Comparison of ENCODE assay signal across 8 mouse cellular contexts in the genomic region with DNA sequence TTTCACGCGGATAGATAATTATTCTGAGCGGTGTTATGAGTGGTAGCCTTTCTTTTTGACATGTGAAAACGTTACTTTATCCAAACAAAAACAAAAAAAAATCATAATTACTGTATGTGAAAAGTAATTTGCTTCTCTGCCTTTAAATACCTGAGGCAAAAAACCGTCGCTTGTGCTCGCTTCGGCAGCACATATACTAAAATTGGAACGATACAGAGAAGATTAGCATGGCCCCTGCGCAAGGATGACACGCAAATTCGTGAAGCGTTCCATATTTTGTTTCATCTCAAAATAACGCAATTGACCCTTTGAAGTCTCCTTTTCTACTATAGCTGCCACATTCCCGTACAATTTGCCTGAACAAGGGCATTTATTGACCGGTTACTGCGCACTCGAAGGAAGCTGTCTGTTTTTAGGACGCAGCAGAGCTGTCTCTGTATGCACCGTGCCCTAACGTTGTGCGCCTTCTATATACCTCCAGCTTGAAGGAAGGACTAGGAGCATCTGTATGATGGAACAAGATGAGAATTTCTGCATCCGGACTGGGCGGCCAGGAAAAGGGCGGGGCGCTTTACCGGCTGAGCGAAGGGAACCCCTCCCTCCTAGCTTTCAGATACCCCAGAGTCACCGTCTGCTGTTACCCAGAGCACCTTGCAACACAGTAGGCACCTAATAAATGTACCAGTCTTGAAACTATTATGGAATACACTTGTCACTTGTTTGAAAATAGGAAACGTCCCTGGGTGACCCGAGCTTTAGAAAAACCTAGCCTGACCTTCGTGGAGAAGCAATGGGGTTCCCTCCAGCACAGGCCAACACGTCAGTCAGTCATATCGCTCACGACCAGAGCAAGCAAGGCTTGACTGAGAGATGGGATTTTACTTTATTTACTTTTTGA. TPM values are rescaled to one million over a fixed set of nuclear protein-coding genes. Genes with fewer than 3 reads are reported as not detected.
DNase-seq lines count a peak whose midpoint lies in the region; ATAC-seq and TF ChIP-seq lines count a peak whose summit lies in the region.

No protein-coding gene starts in this region.

- TF ChIP-seq CTCF in ES-Bruce4 (IDR thresholded peaks at IDR 0.05; ENCODE audit: low read depth, low read length), result no peak

- TF ChIP-seq EP300 in ES-Bruce4 (IDR thresholded peaks at IDR 0.05; ENCODE audit: insufficient read depth, low read depth, low read length), result no peak

- no peak for TF ChIP-seq POLR2A in ES-Bruce4 (IDR thresholded peaks at IDR 0.05; ENCODE audit: insufficient read depth, low read length)

- H3K27me3 ChIP-seq in ES-Bruce4 (ENCODE audit: control insufficient read depth, insufficient read depth, low read length, poor library complexity, severe bottlenecking), result no peaks in the 10 kb centered on the region
- H3K27me3 ChIP-seq in forebrain, embryonic 15.5 days, result peaks cover 36% of the 10 kb centered on the region
- peaks cover 46% of the 10 kb centered on the region for H3K27me3 ChIP-seq in hindbrain, embryonic 10.5 days (ENCODE audit: insufficient read depth, poor library complexity, severe bottlenecking)
- H3K27me3 ChIP-seq in lung, embryonic 15.5 days, result no peaks in the 10 kb centered on the region

- H3K9me3 ChIP-seq in ES-Bruce4 (replicated peaks; ENCODE audit: control insufficient read depth, insufficient read depth, low read length, poor library complexity, severe bottlenecking), result no peaks in the 10 kb centered on the region
- no peaks in the 10 kb centered on the region for H3K9me3 ChIP-seq in forebrain, embryonic 15.5 days
- no peaks in the 10 kb centered on the region for H3K9me3 ChIP-seq in hindbrain, embryonic 10.5 days
- H3K9me3 ChIP-seq in lung, embryonic 15.5 days, result no peaks in the 10 kb centered on the region

- H3K27ac ChIP-seq in ES-Bruce4 (ENCODE audit: insufficient read depth, low read length), result peak overlapping the region; percentile 84
- peak overlapping the region; percentile 97 for H3K27ac ChIP-seq in forebrain, embryonic 15.5 days (replicated peaks)
- H3K27ac ChIP-seq in hindbrain, embryonic 10.5 days, result peak overlapping the region; percentile 93
- peak overlapping the region; percentile 99 for H3K27ac ChIP-seq in lung, embryonic 15.5 days

- H3K4me3 ChIP-seq in ES-Bruce4 (ENCODE audit: low read depth, low read length), result peak overlapping the region; percentile 97
- peak overlapping the region; percentile 80 for H3K4me3 ChIP-seq in forebrain, embryonic 15.5 days
- peak overlapping the region; percentile 78 for H3K4me3 ChIP-seq in hindbrain, embryonic 10.5 days
- peak overlapping the region; percentile 86 for H3K4me3 ChIP-seq in lung, embryonic 15.5 days

- DNase-seq in c-Kit-positive CD71-positive TER-119-positive erythroid progenitor cells, embryonic 14.5 days (ENCODE audit: low spot score), result peak; percentile 75
- DNase-seq in hindbrain, embryonic 10.5 days (ENCODE audit: low spot score), result peak; percentile 60
- DNase-seq in layer of hippocampus, adult 9-11 months, result peak; percentile 69
- peak; percentile 57 for DNase-seq in retina, adult 2 months (ENCODE audit: low read depth, low spot score)
- peak; percentile 75 to 85 for DNase-seq in thymus, postnatal 36 days

- H3K4me2 ChIP-seq in forebrain, embryonic 15.5 days (replicated peaks), result peak overlapping the region; percentile 92
- H3K4me2 ChIP-seq in lung, embryonic 15.5 days, result peak overlapping the region; percentile 91

- H3K36me3 ChIP-seq in ES-Bruce4 (ENCODE audit: control insufficient read depth, insufficient read depth, low read length, poor library complexity, severe bottlenecking), result no peaks in the 10 kb centered on the region
- no peaks in the 10 kb centered on the region for H3K36me3 ChIP-seq in forebrain, embryonic 15.5 days
- peaks cover 14% of the 10 kb centered on the region for H3K36me3 ChIP-seq in hindbrain, embryonic 10.5 days
- no peaks in the 10 kb centered on the region for H3K36me3 ChIP-seq in lung, embryonic 15.5 days

- peaks cover 5% of the 10 kb centered on the region for H3K4me1 ChIP-seq in ES-Bruce4 (ENCODE audit: control insufficient read depth, insufficient read depth, low read length)
- peaks cover 58% of the 10 kb centered on the region for H3K4me1 ChIP-seq in forebrain, embryonic 15.5 days
- peaks cover 74% of the 10 kb centered on the region for H3K4me1 ChIP-seq in hindbrain, embryonic 10.5 days (replicated peaks)
- peaks cover 58% of the 10 kb centered on the region for H3K4me1 ChIP-seq in lung, embryonic 15.5 days

- H3K9ac ChIP-seq in ES-Bruce4 (ENCODE audit: low read depth, poor library complexity, severe bottlenecking), result peak overlapping the region; percentile 83
- H3K9ac ChIP-seq in forebrain, embryonic 15.5 days (replicated peaks), result peak overlapping the region; percentile 91
- H3K9ac ChIP-seq in lung, embryonic 15.5 days, result peak overlapping the region; percentile 41

- WGBS in forebrain, embryonic 15.5 days, result 3% methylated on average over 35 of the region's 35 CpGs
- WGBS in hindbrain, embryonic 10.5 days, result 5% methylated on average over 35 of the region's 35 CpGs
- 2% methylated on average over 35 of the region's 35 CpGs for WGBS in lung, embryonic 15.5 days

- ATAC-seq in forebrain, embryonic 15.5 days (replicated peaks), result no peak
- ATAC-seq in lung, embryonic 15.5 days (ENCODE audit: borderline replicate concordance, extremely low read depth, low FRiP score, low TSS enrichment), result no peak

RNA-seq across cellular contexts. Expression of gene Tmem259, which starts 1.5 kb away (rescaled TPM):
- polyA plus RNA-seq in ES-Bruce4 (2011; ENCODE audit: insufficient read depth, insufficient read length, low read depth, missing spikeins), result 54.6 and 61.1 TPM in 2 replicates
- polyA plus RNA-seq in forebrain, embryonic 15.5 days (2015; fragmentation: Nextera tagmentation; extraction: Ambion mirVana), result 21.7 and 23.1 TPM in 2 replicates
- 11.8 and 13.1 TPM in 2 replicates for polyA plus RNA-seq in hindbrain, embryonic 10.5 days (2016; fragmentation: Nextera tagmentation; extraction: Ambion mirVana)
- 20.2 and 20.5 TPM in 2 replicates for polyA plus RNA-seq in lung, embryonic 15.5 days (2015; fragmentation: Nextera tagmentation; extraction: Ambion mirVana)

RNA-seq across cellular contexts. Expression of gene Cnn2, which starts 2.8 kb away (rescaled TPM):
- 156 and 164 TPM in 2 replicates for polyA plus RNA-seq in ES-Bruce4 (2011; ENCODE audit: insufficient read depth, insufficient read length, low read depth, missing spikeins)
- polyA plus RNA-seq in forebrain, embryonic 15.5 days (2015; fragmentation: Nextera tagmentation; extraction: Ambion mirVana), result 26.7 and 29.1 TPM in 2 replicates
- 201 and 223 TPM in 2 replicates for polyA plus RNA-seq in hindbrain, embryonic 10.5 days (2016; fragmentation: Nextera tagmentation; extraction: Ambion mirVana)
- 367 and 375 TPM in 2 replicates for polyA plus RNA-seq in lung, embryonic 15.5 days (2015; fragmentation: Nextera tagmentation; extraction: Ambion mirVana)

RNA-seq across cellular contexts. Expression of gene Abca7, which starts 10.7 kb away (rescaled TPM):
- 10.6 and 11.0 TPM in 2 replicates for polyA plus RNA-seq in ES-Bruce4 (2011; ENCODE audit: insufficient read depth, insufficient read length, low read depth, missing spikeins)
- 3.7 and 4.1 TPM in 2 replicates for polyA plus RNA-seq in forebrain, embryonic 15.5 days (2015; fragmentation: Nextera tagmentation; extraction: Ambion mirVana)
- polyA plus RNA-seq in hindbrain, embryonic 10.5 days (2016; fragmentation: Nextera tagmentation; extraction: Ambion mirVana), result 4.4 and 6.0 TPM in 2 replicates
- 3.5 and 4.3 TPM in 2 replicates for polyA plus RNA-seq in lung, embryonic 15.5 days (2015; fragmentation: Nextera tagmentation; extraction: Ambion mirVana)

RNA-seq across cellular contexts. Expression of gene Grin3b, which starts 15.1 kb away (rescaled TPM):
- polyA plus RNA-seq in ES-Bruce4 (2011; ENCODE audit: insufficient read depth, insufficient read length, low read depth, missing spikeins), result not detected in 2 replicates
- 0.50 and 0.63 TPM in 2 replicates for polyA plus RNA-seq in forebrain, embryonic 15.5 days (2015; fragmentation: Nextera tagmentation; extraction: Ambion mirVana)
- 0.35 TPM in 2 replicates for polyA plus RNA-seq in hindbrain, embryonic 10.5 days (2016; fragmentation: Nextera tagmentation; extraction: Ambion mirVana)
- 0.34 and 0.45 TPM in 2 replicates for polyA plus RNA-seq in lung, embryonic 15.5 days (2015; fragmentation: Nextera tagmentation; extraction: Ambion mirVana)

RNA-seq across cellular contexts. Expression of gene Wdr18, which starts 25.6 kb away (rescaled TPM):
- polyA plus RNA-seq in ES-Bruce4 (2011; ENCODE audit: insufficient read depth, insufficient read length, low read depth, missing spikeins), result 47.6 and 55.3 TPM in 2 replicates
- polyA plus RNA-seq in forebrain, embryonic 15.5 days (2015; fragmentation: Nextera tagmentation; extraction: Ambion mirVana), result 89.2 and 94.3 TPM in 2 replicates
- 128 and 140 TPM in 2 replicates for polyA plus RNA-seq in hindbrain, embryonic 10.5 days (2016; fragmentation: Nextera tagmentation; extraction: Ambion mirVana)
- polyA plus RNA-seq in lung, embryonic 15.5 days (2015; fragmentation: Nextera tagmentation; extraction: Ambion mirVana), result 95.1 and 96.2 TPM in 2 replicates

Comparison
In these comparisons a context has a peak if more than half of its experiments do, and no peak if none do; other contexts are left out.
1. H3K9ac ChIP-seq: peak in every context shown above with its lines; median percentile 91 in forebrain, embryonic 15.5 days; 83 in ES-Bruce4; 41 in lung, embryonic 15.5 days.